Mouse (Mus musculus): ENCODE data around the gene Thyn1.

DNA sequence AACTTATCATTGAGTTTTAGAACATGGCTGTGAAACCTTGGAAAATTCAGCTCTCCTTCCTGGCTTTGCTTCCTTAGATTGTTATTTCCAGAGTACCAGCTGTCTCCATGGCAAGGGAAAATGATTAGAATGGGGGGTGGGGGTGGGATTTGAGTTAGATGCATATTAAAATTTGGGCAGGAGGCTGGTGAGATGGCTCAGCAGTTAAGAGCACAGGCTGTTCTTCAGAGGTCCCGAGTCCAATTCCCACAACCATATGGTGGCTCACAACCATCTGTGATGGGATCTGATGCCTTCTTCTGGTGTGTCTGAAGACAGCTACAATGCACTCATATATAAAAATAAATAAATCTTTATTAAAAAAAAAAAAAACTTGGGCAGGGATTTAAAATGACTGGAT is 6.4 kb downstream of the Thyn1 start:
- TF ChIP-seq CTCF (IDR thresholded peaks at IDR 0.05; ENCODE audit: extremely low read depth, insufficient read length, insufficient replicate concordance, low read depth, low read length) (no peak), POLR2A (IDR thresholded peaks at IDR 0.05; ENCODE audit: low read depth, low read length) (no peak)

All from small intestine, adult 2 months (tissue).